Mouse (Mus musculus) lung, adult 2 months (tissue): ENCODE results near the gene Cbln4. TPM values are rescaled to one million over a fixed set of nuclear protein-coding genes. Genes with fewer than 3 reads are reported as not detected.

Experiments used
- DNase-seq: peaks from one replicate; pipeline ENCODE4 v3.0.0; 2022
- H3K4me1 ChIP-seq: fragments of 200-500 bp; 2 replicates; pipeline ENCODE4 v1.6.1; 2011; ENCODE audit warnings: low read length; ENCODE audit not compliant: control insufficient read depth, insufficient read depth
- H3K4me3 ChIP-seq: fragments of 200-500 bp; replicated peaks from 2 replicates; pipeline ENCODE3; 2011; ENCODE audit warnings: low read depth, mild to moderate bottlenecking, control low read depth, low read length; ENCODE audit errors: extremely low read depth
- CTCF ChIP-seq: fragments of 200-500 bp; IDR thresholded peaks from 2 replicates; pipeline ENCODE4 v1.5.1; 2011; ENCODE audit warnings: mild to moderate bottlenecking, low read length, control low read depth; ENCODE audit not compliant: insufficient read depth
- POLR2A ChIP-seq: fragments of 200-500 bp; IDR thresholded peaks from 2 replicates; pipeline ENCODE4 v1.6.1; 2011; ENCODE audit warnings: low read depth, mild to moderate bottlenecking, control low read depth, low read length, borderline replicate concordance; ENCODE audit errors: extremely low read depth
- WGBS: fragments of 180-500 bp; shearing (Covaris S2); methylation state at CpG from one replicate; pipeline ENCODE4 v1.1.7; 2018; 5-methylcytosine and 5-hydroxymethylcytosine counted together
- polyA plus RNA-seq: library from polyadenylated mRNA; depleted of rRNA; stranded (reverse); fragments of >200 nt; gene quantifications from 2 replicates; pipeline ENCODE4 v1.2.3, GENCODE M21; 2012

The Cbln4 gene
- polyA plus RNA-seq, 1 experiment: not detected

- Histone ChIP-seq H3K4me3 (no peak overlapping the region), H3K4me1 (no peaks in the 10 kb centered on the region)
- DNase-seq: no peak
- TF ChIP-seq POLR2A (no peak), CTCF (no peak)
- 70% methylated on average over 5 of the region's 5 CpGs for WGBS
Measured at GRCm38 (mm10) chr2:172039601-172040000, 3.7 kb downstream of the Cbln4 start.

- no peak for DNase-seq
- H3K4me1 ChIP-seq: no peaks in the 10 kb centered on the region
- H3K4me3 ChIP-seq: no peak overlapping the region
- 17% methylated on average over 5 of the region's 5 CpGs for WGBS
- TF ChIP-seq CTCF (no peak), POLR2A (no peak)
Measured at GRCm38 (mm10) chr2:172034281-172034680, 9.0 kb downstream of the Cbln4 start.

DNA sequence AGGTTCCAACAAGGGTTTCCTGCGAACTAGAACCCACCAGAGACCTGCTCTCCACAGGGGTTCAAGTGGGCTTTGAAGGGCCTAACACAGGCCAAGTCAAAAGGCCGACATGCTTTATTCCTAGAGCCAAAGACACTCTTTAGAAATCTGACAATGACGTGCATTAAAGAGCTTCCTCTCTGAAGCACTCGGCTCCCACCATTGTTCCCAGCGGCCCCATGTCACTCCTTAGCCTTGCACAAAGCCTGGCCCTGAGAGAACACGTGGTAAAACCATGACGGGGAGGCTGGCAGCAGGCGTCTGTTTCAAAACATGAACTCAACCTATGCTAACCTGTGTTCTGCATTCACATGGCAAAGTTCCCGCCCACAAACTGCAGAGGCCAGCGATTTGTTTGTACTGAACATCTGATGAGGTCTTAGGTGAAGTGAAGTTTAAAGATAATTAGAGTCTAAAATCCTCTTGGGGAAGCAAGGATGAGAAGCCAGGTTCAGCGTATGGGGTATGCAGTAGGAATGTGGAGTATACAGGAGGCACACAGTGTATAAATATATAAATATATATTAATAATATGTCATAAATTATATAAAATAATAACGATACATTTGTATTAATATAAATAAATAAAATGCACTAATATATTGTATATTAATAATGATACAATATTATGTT lies 17.7 kb downstream of the Cbln4 start:
- TF ChIP-seq POLR2A: no peak
- no peak for TF ChIP-seq CTCF
- WGBS: 58% methylated on average over 12 of the region's 12 CpGs

GRCm38 (mm10) chr2:172006726-172007125 lies 36.5 kb downstream of the Cbln4 start:
- no peak for DNase-seq
- H3K4me3 ChIP-seq: no peak overlapping the region
- H3K4me1 ChIP-seq: no peaks in the 10 kb centered on the region
- 95% methylated on average over 10 of the region's 10 CpGs for whole genome bisulfite sequencing
- no peak for TF ChIP-seq POLR2A
- TF ChIP-seq CTCF: no peak

More for the DNA sequence above, 17.7 kb downstream of the Cbln4 start:
- DNase-seq: no peak
- Histone ChIP-seq H3K4me1 (no peaks in the 10 kb centered on the region), H3K4me3 (no peak overlapping the region)

DNA sequence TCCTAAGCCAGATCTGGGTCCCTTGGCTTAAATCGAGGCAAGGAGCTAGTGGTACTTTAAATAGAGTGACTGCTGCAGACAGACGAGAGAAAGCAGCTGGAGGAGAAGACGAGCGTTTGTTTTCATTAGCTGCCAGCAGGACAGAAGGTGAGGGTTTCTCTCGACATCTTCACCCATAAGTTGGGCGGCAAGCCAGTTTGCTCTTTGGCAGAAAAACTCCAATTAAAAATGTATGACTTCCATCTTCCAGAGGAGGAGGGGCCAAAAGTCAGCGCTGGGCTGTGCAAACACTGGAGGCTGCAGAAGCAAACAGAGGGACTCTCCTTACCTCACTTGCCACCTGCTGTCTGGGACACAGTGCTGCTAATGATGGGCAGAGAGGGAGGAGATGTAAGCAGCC lies 37.3 kb downstream of the Cbln4 start:
- 11% methylated on average over 7 of the region's 7 CpGs for WGBS
- no peak for DNase-seq
- Histone ChIP-seq H3K4me1 (no peaks in the 10 kb centered on the region), H3K4me3 (no peak overlapping the region)
- no peak for TF ChIP-seq POLR2A
- TF ChIP-seq CTCF: no peak

GRCm38 (mm10) chr2:172004029-172004984 lies 39.0 kb downstream of the Cbln4 start:
- Histone ChIP-seq H3K4me3 (no peak overlapping the region), H3K4me1 (no peaks in the 10 kb centered on the region)
- WGBS: 58% methylated on average over 21 of the region's 21 CpGs
- DNase-seq: no peak
- TF ChIP-seq CTCF (no peak), POLR2A (no peak)

GRCm38 (mm10) chr2:171996979-171997686 lies 46.1 kb downstream of the Cbln4 start:
- Histone ChIP-seq H3K4me3 (no peak overlapping the region), H3K4me1 (no peaks in the 10 kb centered on the region)
- WGBS: 36% methylated on average over 6 of the region's 6 CpGs
- no peak for DNase-seq
- TF ChIP-seq CTCF (no peak), POLR2A (no peak)

DNA sequence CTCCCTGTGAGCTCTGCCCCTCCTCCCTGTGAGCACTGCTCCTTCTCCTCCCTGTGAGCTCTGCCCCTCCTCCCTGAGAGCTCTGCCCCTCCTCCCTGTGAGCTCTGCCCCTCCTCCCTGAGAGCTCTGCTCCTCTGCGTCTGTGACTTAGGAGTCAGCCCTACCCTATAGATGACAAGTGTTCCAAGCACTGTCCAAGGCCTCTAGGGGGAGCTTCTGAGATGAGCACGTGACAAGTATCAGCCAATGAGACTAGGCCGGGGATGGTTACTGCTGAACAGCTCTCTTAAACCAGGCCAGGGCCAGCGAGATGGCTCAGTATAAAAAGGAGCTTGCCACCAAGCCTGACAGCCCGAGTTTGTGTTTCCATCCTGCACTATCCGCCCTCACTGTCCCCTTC lies 48.4 kb downstream of the Cbln4 start:
- no peaks in the 10 kb centered on the region for H3K4me1 ChIP-seq
- DNase-seq: no peak
- WGBS: 71% methylated on average over 6 of the region's 6 CpGs
- H3K4me3 ChIP-seq: no peak overlapping the region
- TF ChIP-seq POLR2A: no peak
- TF ChIP-seq CTCF: no peak

- DNase-seq: no peak
- Histone ChIP-seq H3K4me3 (no peak overlapping the region), H3K4me1 (no peaks in the 10 kb centered on the region)
- TF ChIP-seq POLR2A (no peak), CTCF (no peak)
- 83% methylated on average over 5 of the region's 5 CpGs for WGBS
Measured at GRCm38 (mm10) chr2:171994240-171994639, 49.0 kb downstream of the Cbln4 start.
